Mouse (Mus musculus) midbrain, embryonic 13.5 days (tissue): ENCODE measurements around the gene Olfr1014. TPM values are rescaled to one million over a fixed set of nuclear protein-coding genes. Genes with fewer than 3 reads are reported as not detected.

Experiments used
- ATAC-seq: fragments of 200-750 bp; cut with Nextera tagmentation; 2 replicates; pipeline ENCODE4 v1.8.0; 2017; ENCODE audit warnings: mild to moderate bottlenecking, moderate TSS enrichment, moderate library complexity
- H3K27ac ChIP-seq: fragments of 300-500 bp; sonication (generic); 2 replicates; pipeline ENCODE4 v1.5.1; 2015; ENCODE audit warnings: inconsistent platforms, mild to moderate bottlenecking, moderate library complexity
- H3K27me3 ChIP-seq: fragments of 300-500 bp; sonication (generic); 2 replicates; pipeline ENCODE4 v1.6.1; 2015; ENCODE audit warnings: mild to moderate bottlenecking, inconsistent platforms
- H3K36me3 ChIP-seq: fragments of 300-500 bp; sonication (generic); 2 replicates; pipeline ENCODE4 v1.6.1; 2015; ENCODE audit warnings: mild to moderate bottlenecking, inconsistent platforms
- H3K4me1 ChIP-seq: fragments of 300-500 bp; sonication (generic); replicated peaks from 2 replicates; pipeline ENCODE4 v1.6.1; 2015; ENCODE audit warnings: inconsistent platforms
- H3K4me2 ChIP-seq: fragments of 300-500 bp; sonication (generic); replicated peaks from 2 replicates; pipeline ENCODE4 v1.6.1; 2015; ENCODE audit warnings: moderate library complexity, mild to moderate bottlenecking, inconsistent platforms
- H3K4me3 ChIP-seq: fragments of 300-500 bp; sonication (generic); replicated peaks from 2 replicates; pipeline ENCODE4 v1.5.1; 2015; ENCODE audit warnings: mild to moderate bottlenecking, inconsistent platforms
- H3K9ac ChIP-seq: fragments of 300-500 bp; sonication (generic); replicated peaks from 2 replicates; pipeline ENCODE4 v1.6.1; 2015; ENCODE audit warnings: mild to moderate bottlenecking, inconsistent platforms
- H3K9me3 ChIP-seq: fragments of 300-500 bp; sonication (generic); 2 replicates; pipeline ENCODE4 v1.6.1; 2016; ENCODE audit warnings: mild to moderate bottlenecking, inconsistent platforms
- WGBS: fragments of 180-500 bp; shearing (Covaris S2); methylation state at CpG from one replicate; pipeline ENCODE4 v1.1.7; 2015; 5-methylcytosine and 5-hydroxymethylcytosine counted together
- polyA plus RNA-seq: library from polyadenylated mRNA; unstranded; fragments of >200 nt; fragmentation: Nextera tagmentation; extraction: Ambion mirVana; gene quantifications from 2 replicates; pipeline ENCODE4 v1.2.1, GENCODE M21; 2015

Gene Olfr1014
- polyA plus RNA-seq = not detected in 2 replicates

DNA sequence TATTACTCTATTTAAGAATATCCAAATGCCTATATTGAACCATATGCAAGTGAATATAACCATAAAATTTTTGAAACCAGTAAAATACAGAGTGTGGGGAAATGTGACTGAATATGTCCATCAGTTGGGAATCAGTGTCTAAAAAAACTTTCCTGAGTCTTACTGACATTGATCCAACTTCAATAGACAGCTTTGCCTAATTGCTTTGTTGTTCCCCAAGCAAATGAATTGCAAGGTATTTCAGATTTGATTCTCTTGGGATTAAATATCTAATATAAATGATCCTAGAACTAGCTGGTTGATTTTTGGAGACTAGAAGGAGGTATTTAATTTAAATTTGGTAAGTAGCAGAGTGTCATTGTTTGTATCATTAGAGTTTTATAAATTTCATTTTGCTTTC lies at the start of gene Olfr1014:
Gene Olfr1014, plus strand, starts transcription at position 301 of the 400 bp plus-strand sequence.
- ATAC-seq = no peak
- Histone ChIP-seq H3K9me3 (no peaks in the 10 kb centered on the region), H3K36me3 (no peaks in the 10 kb centered on the region), H3K4me3 (no peak within 1 kb of the TSS), H3K9ac (no peak within 1 kb of the TSS), H3K4me1 (no peaks in the 10 kb centered on the region), H3K27me3 (no peaks in the 10 kb centered on the region), H3K4me2 (no peak within 1 kb of the TSS), H3K27ac (no peak within 1 kb of the TSS)

DNA sequence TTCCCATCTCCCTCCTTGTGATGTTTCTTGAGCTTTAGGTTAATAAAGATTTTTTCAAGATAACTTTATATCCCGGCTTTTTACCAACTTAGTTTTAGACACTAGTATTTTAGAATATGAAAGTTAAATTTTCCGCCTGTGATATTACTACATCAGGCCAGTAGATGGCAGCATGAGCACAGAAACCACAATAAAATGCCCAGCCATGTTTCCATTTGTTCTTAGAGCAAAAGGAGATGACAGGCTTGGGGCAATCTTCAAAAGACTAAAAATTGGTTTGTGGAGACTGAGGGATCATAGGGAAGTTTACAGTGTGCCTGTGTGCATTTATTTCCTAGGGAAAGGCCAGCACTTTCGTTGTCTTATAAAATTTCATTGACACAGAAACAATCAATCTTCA lies 46.7 kb upstream of the Olfr1014 start:
- H3K4me3 ChIP-seq = no peak overlapping the region
- H3K4me2 ChIP-seq = no peak overlapping the region
- H3K27me3 ChIP-seq = no peaks in the 10 kb centered on the region
- ATAC-seq = no peak
- no peaks in the 10 kb centered on the region for H3K36me3 ChIP-seq
- 18% methylated on average over 3 of the region's 3 CpGs for WGBS
- H3K9me3 ChIP-seq = no peaks in the 10 kb centered on the region
- no peak overlapping the region for H3K27ac ChIP-seq
- no peak overlapping the region for H3K9ac ChIP-seq
- no peaks in the 10 kb centered on the region for H3K4me1 ChIP-seq

DNA sequence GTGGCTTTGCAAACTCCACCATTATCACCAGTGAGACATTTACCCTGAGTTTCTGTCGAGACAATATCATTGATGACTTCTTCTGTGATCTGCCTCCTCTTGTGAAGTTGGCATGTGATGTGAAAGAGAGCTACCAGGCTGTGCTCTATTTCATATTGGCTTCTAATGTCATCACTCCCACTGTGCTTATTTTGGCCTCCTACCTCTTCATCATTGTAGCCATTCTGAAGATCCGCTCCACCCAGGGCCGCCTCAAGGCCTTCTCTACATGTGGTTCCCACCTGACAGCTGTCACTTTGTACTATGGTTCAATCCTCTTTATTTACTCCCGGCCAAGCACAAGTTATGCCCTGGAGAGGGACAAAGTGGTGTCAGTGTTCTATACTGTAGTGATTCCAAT lies 18.7 kb upstream of the Olfr1014 start:
- Histone ChIP-seq H3K4me2 (no peak overlapping the region), H3K27me3 (no peaks in the 10 kb centered on the region), H3K36me3 (no peaks in the 10 kb centered on the region), H3K4me1 (no peaks in the 10 kb centered on the region), H3K4me3 (no peak overlapping the region), H3K9ac (no peak overlapping the region), H3K27ac (no peak overlapping the region), H3K9me3 (no peaks in the 10 kb centered on the region)
- 81% methylated on average over 4 of the region's 4 CpGs for WGBS
- ATAC-seq = no peak

DNA sequence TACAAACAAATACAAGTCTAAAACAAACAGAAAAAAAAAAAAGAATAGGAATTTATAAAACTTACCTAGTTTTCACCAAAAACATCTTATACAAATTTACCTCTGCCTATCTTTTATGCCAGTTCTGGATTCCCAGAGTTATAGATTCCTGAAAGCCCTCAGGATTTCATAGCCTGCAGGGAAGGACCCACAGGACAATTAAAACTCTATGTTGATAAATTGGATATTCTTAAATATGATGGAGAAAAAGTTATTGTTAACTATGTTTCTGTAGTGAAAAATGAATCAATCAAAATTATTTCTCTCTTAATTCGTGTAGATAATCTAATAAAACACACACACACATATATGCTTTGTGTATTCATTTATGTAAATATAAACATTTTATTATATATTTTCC lies 9.8 kb upstream of the Olfr1014 start, which contains the start of gene Olfr1012:
Gene Olfr1012, minus strand, starts transcription at position 101 of the 400 bp plus-strand sequence.
- Histone ChIP-seq H3K4me2 (no peak within 1 kb of the TSS), H3K4me3 (no peak within 1 kb of the TSS), H3K27ac (no peak within 1 kb of the TSS), H3K27me3 (no peaks in the 10 kb centered on the region), H3K9me3 (no peaks in the 10 kb centered on the region), H3K4me1 (no peaks in the 10 kb centered on the region), H3K9ac (no peak within 1 kb of the TSS), H3K36me3 (no peaks in the 10 kb centered on the region)
- no peak for ATAC-seq
- 73% methylated on average over 1 of the region's 1 CpGs for WGBS

DNA sequence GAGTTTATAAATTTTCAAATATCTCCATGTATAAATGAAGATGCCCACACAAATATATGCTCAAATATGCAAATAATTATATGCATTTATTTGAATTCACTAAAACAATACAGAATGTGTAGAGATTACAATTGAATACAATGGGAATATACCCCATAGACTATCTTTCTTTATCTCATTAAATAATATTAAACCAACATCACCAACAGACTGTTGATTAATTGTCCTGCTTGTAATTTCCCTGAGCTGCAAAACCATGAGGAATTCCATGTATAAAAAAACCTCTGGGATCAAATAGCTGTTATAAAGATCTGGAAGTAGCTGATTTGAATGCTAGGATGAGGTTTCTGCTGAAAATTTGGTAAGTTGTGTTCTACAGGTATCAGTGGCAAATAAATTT lies 5.7 kb upstream of the Olfr1014 start, which contains the start of gene Olfr1013:
Gene Olfr1013, plus strand, starts transcription at position 301 of the 400 bp plus-strand sequence.
- H3K4me3 ChIP-seq = no peak within 1 kb of the TSS
- H3K4me2 ChIP-seq = no peak within 1 kb of the TSS
- H3K9me3 ChIP-seq = no peaks in the 10 kb centered on the region
- no peak for ATAC-seq
- H3K27me3 ChIP-seq = no peaks in the 10 kb centered on the region
- H3K4me1 ChIP-seq = no peaks in the 10 kb centered on the region
- H3K36me3 ChIP-seq = no peaks in the 10 kb centered on the region
- no peak within 1 kb of the TSS for H3K27ac ChIP-seq
- H3K9ac ChIP-seq = no peak within 1 kb of the TSS

DNA sequence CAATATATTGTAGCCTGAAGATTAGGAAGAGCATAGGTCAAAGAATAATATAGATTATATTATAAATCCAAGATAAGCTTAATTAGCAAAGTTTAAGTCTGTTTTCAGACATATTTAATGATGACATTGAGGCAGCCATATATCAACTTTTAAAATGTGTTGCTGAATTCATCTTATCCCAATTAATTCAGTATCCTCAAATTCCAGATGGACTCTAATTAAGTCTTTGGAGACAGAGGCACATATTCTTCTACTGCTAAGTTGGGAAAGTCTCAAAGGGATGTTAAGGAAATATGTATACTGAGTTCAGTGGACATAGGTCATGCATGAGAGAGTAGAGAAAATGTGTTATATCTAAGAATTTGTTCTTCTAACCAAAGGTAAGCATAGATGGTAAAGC lies 9.2 kb downstream of the Olfr1014 start, which contains the start of gene Olfr1015:
Gene Olfr1015, plus strand, starts transcription at position 301 of the 400 bp plus-strand sequence.
- ATAC-seq = no peak
- no peaks in the 10 kb centered on the region for H3K4me1 ChIP-seq
- H3K9me3 ChIP-seq = no peaks in the 10 kb centered on the region
- H3K27ac ChIP-seq = no peak within 1 kb of the TSS
- no peaks in the 10 kb centered on the region for H3K36me3 ChIP-seq
- H3K27me3 ChIP-seq = no peaks in the 10 kb centered on the region
- H3K9ac ChIP-seq = no peak within 1 kb of the TSS
- H3K4me2 ChIP-seq = no peak within 1 kb of the TSS
- H3K4me3 ChIP-seq = no peak within 1 kb of the TSS

DNA sequence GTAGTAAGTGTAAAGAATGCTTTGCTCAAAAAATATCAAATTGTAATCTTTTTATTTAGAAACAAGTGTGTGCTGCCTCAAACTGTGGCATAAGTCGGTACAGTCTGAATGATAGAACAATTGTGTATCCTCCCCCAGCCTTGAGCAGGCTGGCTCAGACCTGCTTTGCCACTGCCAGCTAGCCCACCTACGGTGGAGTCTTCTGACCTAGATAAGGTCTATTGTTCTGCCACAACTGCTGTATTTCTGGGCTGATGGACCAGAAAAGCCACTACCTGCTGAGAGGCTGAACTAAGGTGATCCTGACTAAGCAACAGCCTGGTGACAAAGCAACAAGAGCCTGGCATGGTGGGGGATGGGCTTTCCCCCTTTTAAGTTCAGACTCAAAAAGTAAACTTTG lies 19.8 kb downstream of the Olfr1014 start:
- Histone ChIP-seq H3K9me3 (no peaks in the 10 kb centered on the region), H3K27ac (no peak overlapping the region), H3K9ac (no peak overlapping the region), H3K27me3 (no peaks in the 10 kb centered on the region), H3K36me3 (no peaks in the 10 kb centered on the region), H3K4me1 (no peaks in the 10 kb centered on the region), H3K4me3 (no peak overlapping the region), H3K4me2 (no peak overlapping the region)
- no peak for ATAC-seq
- 21% methylated on average over 2 of the region's 2 CpGs for WGBS

DNA sequence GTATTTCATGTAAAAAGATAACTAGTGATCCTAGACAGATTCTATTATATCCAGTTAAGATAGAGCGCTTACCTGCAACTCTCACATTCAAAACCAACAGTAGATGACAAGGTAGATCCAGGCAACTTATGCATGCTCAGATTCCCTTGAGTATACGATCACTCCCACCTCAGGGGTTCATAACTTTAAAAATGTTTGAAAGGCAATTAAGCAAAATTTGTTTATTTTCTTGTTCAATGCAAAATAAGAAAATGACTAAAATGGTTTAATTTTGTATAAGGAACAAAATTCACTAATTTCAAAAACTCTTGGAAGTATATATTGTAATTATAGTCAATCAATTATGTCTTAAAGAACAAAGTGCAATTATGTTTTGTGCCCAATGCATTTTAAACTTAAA lies 29.9 kb downstream of the Olfr1014 start, which contains the start of gene Olfr1016:
Gene Olfr1016, minus strand, starts transcription at position 101 of the 400 bp plus-strand sequence.
- no peaks in the 10 kb centered on the region for H3K27me3 ChIP-seq
- 93% methylated on average over 2 of the region's 2 CpGs for WGBS
- H3K9me3 ChIP-seq = no peaks in the 10 kb centered on the region
- H3K27ac ChIP-seq = no peak within 1 kb of the TSS
- H3K36me3 ChIP-seq = no peaks in the 10 kb centered on the region
- H3K4me3 ChIP-seq = no peak within 1 kb of the TSS
- H3K4me2 ChIP-seq = no peak within 1 kb of the TSS
- no peaks in the 10 kb centered on the region for H3K4me1 ChIP-seq
- ATAC-seq = no peak
- H3K9ac ChIP-seq = no peak within 1 kb of the TSS

DNA sequence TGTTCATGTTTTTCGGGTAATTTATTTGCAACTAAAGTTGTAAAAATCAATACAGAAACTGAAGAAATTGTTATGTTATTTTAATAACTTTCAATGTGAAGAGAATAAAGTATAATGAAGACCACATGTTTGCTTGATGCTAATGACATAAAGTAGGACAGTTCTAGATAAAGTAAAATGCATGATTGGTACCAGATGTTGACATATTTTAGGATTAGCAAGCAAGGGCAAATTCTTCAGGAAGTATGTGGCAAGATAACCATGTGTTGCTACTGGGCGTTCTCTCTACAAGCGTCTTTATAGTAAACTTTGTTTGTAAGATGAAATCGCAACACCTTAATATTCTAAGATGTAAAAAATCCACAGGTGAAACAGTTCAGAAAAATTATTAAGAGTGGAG lies 32.0 kb downstream of the Olfr1014 start:
- no peak overlapping the region for H3K4me2 ChIP-seq
- H3K4me1 ChIP-seq = no peaks in the 10 kb centered on the region
- no peak overlapping the region for H3K4me3 ChIP-seq
- no peaks in the 10 kb centered on the region for H3K27me3 ChIP-seq
- H3K27ac ChIP-seq = no peak overlapping the region
- H3K9me3 ChIP-seq = no peaks in the 10 kb centered on the region
- ATAC-seq = no peak
- H3K36me3 ChIP-seq = no peaks in the 10 kb centered on the region
- 91% methylated on average over 4 of the region's 4 CpGs for WGBS
- no peak overlapping the region for H3K9ac ChIP-seq

DNA sequence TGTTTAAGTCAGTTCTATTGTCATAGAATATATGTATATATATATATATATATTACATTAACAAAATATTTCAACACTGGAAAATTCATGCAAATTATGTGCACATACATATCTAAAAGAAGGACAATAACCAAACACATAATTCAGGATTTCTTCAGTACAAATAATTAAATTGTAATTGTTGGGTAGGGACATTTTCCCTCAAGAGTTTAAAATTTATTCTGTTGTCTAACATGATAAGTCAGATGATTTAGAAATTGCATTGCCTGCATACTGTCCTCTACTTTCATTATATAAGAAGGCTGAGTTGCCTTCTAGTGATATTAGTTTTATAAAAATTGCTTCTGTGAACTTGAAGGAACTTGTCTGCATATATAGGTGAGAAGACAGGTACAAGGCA lies 45.7 kb downstream of the Olfr1014 start, which contains the start of gene Olfr1018:
Gene Olfr1018, plus strand, starts transcription at position 301 of the 400 bp plus-strand sequence.
- no peaks in the 10 kb centered on the region for H3K36me3 ChIP-seq
- H3K4me1 ChIP-seq = no peaks in the 10 kb centered on the region
- no peaks in the 10 kb centered on the region for H3K27me3 ChIP-seq
- no peak within 1 kb of the TSS for H3K27ac ChIP-seq
- ATAC-seq = no peak
- no peak within 1 kb of the TSS for H3K9ac ChIP-seq
- no peak within 1 kb of the TSS for H3K4me2 ChIP-seq
- no peak within 1 kb of the TSS for H3K4me3 ChIP-seq
- H3K9me3 ChIP-seq = no peaks in the 10 kb centered on the region

Other genes starting within 250 kb of the Olfr1014 start
- gene Olfr996, start 193.5 kb upstream of the Olfr1014 start, polyA plus RNA-seq = not detected in 2 replicates
- gene Olfr998, start 183.8 kb upstream of the Olfr1014 start, polyA plus RNA-seq = not detected in 2 replicates
- not detected in 2 replicates for gene Olfr1000, start 160.8 kb upstream of the Olfr1014 start, polyA plus RNA-seq
- not detected in 2 replicates for gene Olfr1002, start 122.0 kb upstream of the Olfr1014 start, polyA plus RNA-seq
- gene Olfr154, start 108.3 kb upstream of the Olfr1014 start, polyA plus RNA-seq = not detected in 2 replicates
- gene Olfr1006, start 93.9 kb upstream of the Olfr1014 start, polyA plus RNA-seq = not detected in 2 replicates
- gene Olfr1008, start 83.3 kb upstream of the Olfr1014 start, polyA plus RNA-seq = not detected in 2 replicates
- gene Olfr1009, start 57.3 kb upstream of the Olfr1014 start, polyA plus RNA-seq = not detected in 2 replicates
- not detected in 2 replicates for gene Olfr1012, start 9.9 kb upstream of the Olfr1014 start, polyA plus RNA-seq
- not detected in 2 replicates for gene Olfr1013, start 5.6 kb upstream of the Olfr1014 start, polyA plus RNA-seq
- not detected in 2 replicates for gene Olfr1015, start 9.3 kb downstream of the Olfr1014 start, polyA plus RNA-seq
- gene Olfr1016, start 29.8 kb downstream of the Olfr1014 start, polyA plus RNA-seq = not detected in 2 replicates
- gene Olfr1018, start 45.8 kb downstream of the Olfr1014 start, polyA plus RNA-seq = not detected in 2 replicates
- not detected in 2 replicates for gene Olfr1019, start 72.8 kb downstream of the Olfr1014 start, polyA plus RNA-seq
- not detected in 2 replicates for gene Olfr1020, start 74.3 kb downstream of the Olfr1014 start, polyA plus RNA-seq
- not detected in 2 replicates for gene Olfr1022, start 95.9 kb downstream of the Olfr1014 start, polyA plus RNA-seq
- not detected in 2 replicates for gene Olfr1023, start 112.9 kb downstream of the Olfr1014 start, polyA plus RNA-seq
- gene Olfr1024, start 132.3 kb downstream of the Olfr1014 start, polyA plus RNA-seq = not detected in 2 replicates
- not detected in 2 replicates for gene Olfr1025-ps1, start 142.5 kb downstream of the Olfr1014 start, polyA plus RNA-seq
- gene Olfr1026, start 148.8 kb downstream of the Olfr1014 start, polyA plus RNA-seq = not detected in 2 replicates
- not detected in 2 replicates for gene Olfr1028, start 177.7 kb downstream of the Olfr1014 start, polyA plus RNA-seq
- not detected in 2 replicates for gene Olfr1029, start 201.2 kb downstream of the Olfr1014 start, polyA plus RNA-seq
- not detected in 2 replicates for gene Olfr1030, start 206.6 kb downstream of the Olfr1014 start, polyA plus RNA-seq
- gene Olfr1031, start 217.6 kb downstream of the Olfr1014 start, polyA plus RNA-seq = not detected in 2 replicates
- gene Olfr1032, start 232.8 kb downstream of the Olfr1014 start, polyA plus RNA-seq = not detected in 2 replicates
- gene Olfr1033, start 247.9 kb downstream of the Olfr1014 start, polyA plus RNA-seq = not detected in 2 replicates